Mouse (Mus musculus): ENCODE results near the gene Magi2.

The Magi2 gene

DNA sequence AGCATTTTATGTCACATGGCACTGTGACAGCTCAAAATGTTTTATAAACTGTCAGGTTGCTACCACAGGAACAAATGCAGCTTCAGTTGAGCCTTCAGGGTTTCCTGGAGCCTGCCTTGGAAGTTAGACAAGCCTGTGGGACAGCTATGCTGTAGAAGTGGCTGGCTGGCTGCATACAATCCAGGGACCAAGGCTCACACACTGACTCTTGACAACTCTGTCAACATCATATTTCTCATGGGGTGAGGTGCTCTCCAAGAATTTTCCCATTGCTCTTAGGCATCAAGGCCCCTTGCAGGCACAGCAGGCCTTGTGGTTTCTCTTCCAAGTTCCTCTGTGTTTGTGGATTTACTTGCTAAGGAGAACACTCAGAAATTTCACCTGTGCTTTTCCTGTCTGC lies 1107.7 kb downstream of the Magi2 start:
- DNase-seq (ENCODE audit: low spot score in 2 of 2) = no peak

DNA sequence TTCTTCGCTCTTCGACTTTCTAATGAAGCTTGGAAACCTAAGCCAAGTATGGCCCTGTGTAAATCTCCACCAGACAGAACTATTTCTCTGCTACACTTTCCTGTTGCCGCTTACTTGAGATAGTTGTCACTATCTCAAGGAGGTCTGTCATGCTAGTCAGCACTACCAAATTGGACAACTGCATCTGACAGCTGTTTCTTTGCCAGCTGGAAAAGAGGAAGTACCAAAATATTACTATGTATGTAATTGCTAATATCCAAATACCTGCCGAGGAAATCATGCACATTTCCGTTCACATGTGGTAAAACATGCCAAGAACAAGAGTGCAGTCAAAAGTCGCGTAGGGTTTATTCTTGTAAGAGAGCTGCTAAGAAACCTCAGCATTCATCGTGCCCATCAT lies 1126.1 kb downstream of the Magi2 start:
- DNase-seq (ENCODE audit: low spot score in 2 of 2) = no peak

DNA sequence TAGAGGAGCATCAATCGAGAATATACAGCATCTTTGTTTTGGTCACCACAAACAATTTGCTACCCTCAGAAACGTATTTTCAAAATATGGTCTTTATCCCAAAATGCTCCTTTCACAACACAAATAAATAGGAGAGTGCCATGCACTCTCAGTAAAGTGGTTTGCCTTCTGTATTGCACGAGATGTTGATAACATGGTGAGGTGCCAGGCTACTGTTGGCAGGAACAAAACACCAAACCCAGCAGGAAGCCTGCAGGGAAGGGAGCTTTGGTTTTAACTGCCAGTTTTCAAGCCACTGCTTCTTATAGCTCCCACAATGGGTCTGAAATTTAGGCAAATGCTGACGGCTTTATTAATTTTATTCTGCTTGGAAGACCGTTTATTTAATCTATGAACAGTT lies 1131.6 kb downstream of the Magi2 start:
- DNase-seq (ENCODE audit: low spot score in 2 of 2) = peak in 1 of 2 experiments; percentile 42

DNA sequence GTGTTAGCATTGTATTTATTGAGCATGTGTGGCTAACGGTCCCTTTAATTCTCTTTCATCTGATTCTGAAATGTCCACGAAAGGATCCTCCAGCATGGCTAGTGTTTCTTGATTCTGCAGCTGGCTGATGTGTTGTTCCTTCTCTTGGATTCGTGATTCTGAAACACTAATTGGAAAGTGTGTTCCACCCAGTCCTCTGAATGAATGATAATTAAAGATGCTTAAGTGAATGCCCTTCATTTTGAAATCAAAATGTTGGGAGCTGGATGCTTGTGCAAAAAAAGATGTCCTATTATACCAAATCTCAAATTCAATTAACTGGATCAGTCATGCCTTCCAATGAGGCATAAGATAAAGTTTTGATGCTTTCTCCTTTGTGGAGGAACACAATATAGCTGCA lies 1132.2 kb downstream of the Magi2 start:
- no peak for DNase-seq (ENCODE audit: low spot score in 2 of 2)

DNA sequence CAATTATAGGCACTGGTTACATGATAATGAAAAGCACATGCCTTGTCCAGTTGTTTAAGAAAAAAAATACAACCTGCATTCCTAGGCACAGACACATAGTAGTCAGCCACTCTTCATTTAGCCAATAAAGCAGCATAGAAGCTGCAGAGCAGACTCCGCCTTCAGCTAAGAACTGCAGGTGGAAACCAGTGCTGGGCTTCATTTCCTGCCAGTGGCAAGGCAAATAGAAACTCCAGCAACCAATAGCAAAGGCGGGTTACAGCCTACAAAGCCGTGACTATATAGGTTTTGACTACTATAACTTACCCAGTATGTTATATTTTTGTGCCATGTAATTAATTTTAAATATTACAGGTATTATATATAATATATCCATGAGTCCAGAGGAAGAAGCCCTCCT lies 1135.3 kb downstream of the Magi2 start:
- DNase-seq (ENCODE audit: low spot score in 2 of 2) = no peak

DNA sequence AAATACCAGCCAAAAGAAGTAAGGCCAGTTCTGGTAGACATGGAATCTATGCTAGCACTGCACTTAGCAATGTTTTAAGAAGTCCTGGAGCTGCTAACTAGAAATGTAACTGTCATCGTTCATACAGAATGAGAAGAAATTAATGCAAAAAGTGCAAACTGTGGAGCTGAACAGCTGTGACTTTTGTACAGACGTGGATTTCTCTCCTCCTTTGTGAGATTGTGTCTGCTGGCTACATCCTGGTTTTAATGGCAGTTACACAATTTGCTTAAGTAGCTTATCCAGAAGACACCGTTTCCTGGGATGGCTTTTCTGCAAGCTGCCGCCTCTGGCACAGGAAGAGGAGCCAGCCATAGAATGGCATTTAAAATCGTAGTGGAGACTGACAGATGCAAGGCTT lies 1136.4 kb downstream of the Magi2 start:
- DNase-seq (ENCODE audit: low spot score in 2 of 2) = peak; percentile 38 to 52

DNA sequence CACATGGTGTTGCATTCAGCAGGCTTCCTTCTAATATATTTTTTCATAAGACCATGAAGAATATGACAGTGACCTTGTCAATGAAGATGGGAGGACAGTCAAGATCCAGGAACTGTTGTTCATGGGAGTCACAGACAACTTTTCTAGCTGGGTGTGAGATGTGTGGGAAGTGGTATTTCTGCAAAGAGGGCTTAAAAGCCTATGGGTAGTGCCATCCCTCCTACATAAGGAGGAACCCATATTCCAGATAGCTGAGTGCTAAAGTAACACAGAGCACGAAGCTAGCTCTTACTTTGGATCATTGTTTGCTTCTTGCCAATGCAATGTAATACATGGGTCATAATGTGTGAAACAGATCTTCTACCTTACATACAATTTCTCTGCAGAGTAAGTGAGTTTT lies 1146.8 kb downstream of the Magi2 start:
- no peak for DNase-seq (ENCODE audit: low spot score in 2 of 2)

DNA sequence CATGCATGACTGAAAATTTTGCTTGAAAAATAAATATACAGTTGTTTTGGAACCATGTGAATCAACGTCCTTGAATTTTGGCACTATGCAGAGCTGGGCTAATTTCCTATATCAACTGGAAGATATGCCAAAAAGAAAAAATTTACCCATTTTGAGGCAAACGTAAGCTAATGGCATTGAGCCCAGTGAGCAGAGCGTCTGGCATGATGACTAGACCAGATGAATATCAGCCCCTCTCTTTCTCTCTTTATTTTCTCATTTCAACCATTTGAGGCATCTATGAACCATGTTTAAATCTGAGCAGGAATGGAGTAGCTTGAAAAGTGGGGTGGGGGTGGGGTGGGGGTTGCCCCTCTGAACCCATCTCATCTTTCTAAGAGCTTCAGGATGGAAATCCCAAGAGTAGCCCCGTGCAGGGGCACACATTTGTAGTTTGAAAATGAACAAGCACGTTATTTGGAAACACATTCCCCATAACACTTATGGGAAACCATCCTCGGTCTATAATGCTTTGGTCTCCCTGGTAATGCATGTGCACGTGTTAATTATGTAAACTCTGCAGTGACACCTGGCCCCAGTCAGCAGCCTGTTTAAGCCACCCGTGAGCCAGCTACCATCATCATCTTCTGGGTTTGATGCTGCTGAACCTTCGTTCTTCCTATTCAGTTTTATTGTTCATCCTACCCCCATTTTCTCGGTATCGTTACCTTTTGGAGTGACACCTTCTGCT lies 1151.4 kb downstream of the Magi2 start:
- DNase-seq (ENCODE audit: low spot score in 2 of 2) = no peak

DNA sequence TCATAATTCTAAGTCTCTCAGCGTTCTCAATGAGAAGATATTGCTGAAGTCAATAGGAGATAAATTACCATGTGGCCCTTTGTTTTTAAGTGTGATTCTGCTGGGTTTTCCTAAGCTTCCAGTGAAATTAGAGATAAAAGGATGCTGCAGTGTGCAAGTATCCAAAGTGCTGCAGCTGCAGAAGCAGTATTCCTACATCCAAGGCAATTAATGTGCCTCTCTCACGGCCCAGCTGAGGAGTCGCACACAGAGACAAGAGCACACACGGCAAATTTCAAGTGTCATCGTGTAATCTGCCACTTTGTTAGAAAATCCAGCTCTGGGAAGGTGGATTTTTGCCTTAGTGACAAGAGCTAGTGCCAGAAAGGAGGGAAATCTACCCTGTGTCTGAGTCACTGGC lies 1177.7 kb downstream of the Magi2 start:
- DNase-seq (ENCODE audit: low spot score in 2 of 2) = no peak

DNA sequence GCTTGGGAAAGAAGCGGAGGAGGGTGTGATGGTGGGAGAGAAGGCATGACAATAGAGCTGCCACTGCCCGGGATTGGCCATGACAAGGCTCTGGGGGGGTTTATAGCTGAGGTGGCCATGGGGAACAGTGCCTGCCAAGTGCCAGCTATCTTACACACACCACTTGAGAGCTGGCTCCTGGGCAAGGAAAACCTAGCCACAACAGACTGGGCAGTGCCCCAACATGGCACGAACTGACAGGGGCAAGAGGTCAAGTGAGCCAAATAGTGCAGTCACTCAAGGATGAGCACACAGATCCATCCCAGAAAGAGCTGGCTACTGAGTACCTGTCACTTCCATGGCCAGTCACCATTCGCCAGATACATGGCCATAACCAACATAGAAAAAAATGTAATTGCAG lies 1179.8 kb downstream of the Magi2 start:
- no peak for DNase-seq (ENCODE audit: low spot score in 2 of 2)

DNA sequence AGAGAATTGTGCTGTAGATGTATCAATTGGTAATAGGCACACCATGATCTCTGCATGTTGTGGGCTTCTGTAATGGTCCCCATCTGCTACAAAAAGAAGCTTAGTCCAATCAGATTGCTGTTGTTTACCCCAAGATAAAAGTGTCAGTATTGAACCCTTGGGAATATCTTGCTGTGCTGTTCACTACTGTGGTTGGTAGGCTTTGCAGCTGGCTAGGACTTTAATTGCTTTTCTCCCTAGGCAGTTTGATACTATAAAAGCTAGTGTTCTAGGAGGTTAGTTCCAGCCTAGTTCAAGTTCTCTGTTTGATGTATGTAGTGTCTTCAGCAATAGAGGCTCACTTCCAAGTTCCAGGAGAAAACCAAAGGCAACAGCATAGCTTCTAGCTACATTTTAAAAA lies 1188.5 kb downstream of the Magi2 start:
- DNase-seq (ENCODE audit: low spot score in 2 of 2) = no peak

DNA sequence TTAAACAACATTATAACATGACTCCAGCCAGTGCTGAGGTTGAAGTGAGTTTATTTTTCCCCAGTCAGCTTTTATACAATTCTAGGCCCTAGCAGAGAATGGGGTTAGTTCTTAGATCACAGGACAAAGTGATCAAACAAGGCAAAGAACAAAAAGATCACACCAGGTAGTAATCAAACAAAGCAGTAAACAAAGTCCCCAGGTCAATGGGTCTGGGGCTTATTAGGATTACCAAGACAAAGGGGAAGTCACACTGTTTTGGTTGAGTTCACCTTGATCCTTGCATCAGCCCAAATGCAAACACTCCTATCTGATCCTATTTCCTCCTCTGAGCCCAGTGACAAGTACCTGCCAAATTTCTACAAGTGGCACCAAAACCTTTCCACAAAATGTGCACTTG lies 1190.5 kb downstream of the Magi2 start:
- no peak for DNase-seq (ENCODE audit: low spot score in 2 of 2)

DNA sequence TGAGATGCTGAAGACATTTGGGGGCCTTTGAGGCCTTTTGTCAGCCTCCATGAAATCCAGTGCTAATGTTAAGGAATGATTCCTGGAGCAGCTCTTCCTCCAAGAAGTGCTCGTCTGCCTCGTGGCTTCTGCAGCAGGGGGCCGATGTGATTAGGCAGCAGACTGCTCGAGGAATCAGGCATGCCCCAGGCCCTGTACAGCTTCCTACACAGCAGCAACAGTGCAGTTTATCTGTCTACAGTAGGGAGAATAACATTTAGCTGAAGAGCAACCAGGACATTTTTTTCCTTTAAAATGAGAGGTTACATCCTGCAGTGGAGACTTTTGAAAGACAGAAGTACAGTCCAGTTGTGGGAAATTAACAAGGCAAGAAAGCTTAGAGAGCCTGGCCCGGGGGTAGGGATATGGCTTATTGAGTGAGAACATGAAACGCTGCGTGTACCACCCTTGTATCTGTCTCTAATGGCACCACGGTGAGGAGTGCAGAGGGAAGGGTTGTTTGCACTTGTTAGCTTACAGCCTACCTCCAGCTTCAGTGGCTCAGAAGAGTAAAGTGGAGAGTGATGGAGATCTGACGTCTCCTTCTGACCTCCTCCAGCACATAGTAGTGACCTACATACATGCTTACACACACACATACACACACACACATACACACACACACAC lies 1205.4 kb downstream of the Magi2 start:
- no peak for DNase-seq (ENCODE audit: low spot score in 2 of 2)

DNA sequence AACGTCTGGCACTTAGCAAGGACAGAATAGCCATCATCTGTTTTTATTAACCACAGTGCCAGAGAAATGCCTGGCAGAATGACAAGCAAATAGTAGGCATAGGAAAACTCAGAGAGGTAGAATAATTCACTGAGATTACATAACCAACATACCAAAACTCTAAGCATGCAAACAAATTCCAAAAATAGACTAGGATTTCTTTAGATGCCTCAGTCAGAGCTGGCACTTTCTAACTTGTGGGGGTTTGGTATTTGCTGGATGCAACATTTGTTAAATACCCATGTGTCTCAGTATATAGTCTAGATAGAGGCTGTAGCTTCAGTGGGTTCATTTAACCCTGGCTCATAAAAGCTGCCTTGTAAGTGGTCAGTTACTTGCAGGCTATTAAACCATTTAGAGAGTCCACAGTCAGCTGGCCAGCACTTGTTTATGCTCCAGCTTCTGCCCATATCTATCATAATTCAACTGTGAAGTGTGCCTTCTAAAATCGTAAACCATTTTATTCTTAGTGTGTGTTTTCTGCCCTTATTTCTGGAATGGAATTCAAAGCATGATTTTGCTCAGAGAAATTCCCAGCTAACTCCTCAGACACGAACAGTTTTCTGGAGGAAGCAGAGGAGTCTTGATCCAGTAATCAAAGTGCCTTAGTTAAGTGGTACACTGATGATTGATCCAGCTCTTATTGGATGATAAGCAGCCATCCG lies 1219.8 kb downstream of the Magi2 start:
- DNase-seq (ENCODE audit: low spot score in 2 of 2) = peak in 1 of 2 experiments; percentile 48

DNA sequence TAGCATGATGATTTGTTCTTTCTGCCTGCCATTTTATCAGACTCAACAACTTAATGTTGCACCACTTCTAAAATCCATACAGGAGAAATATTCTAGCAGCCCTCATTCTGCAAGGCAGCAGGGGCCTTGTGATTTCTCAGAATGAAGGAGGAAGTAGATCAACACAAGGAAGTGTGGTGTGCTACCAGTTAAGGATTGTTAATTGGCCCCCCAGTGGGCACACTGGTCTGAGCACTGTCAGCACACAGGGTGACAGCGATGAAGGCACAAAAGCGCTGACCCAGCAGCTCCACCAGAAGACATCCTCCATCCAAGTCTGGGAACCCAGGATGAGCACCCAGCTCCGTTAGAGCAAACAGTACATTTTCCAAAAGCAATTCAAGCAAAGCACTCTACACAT lies 1229.3 kb downstream of the Magi2 start:
- DNase-seq (ENCODE audit: low spot score in 2 of 2) = peak in 1 of 2 experiments; percentile 26

DNA sequence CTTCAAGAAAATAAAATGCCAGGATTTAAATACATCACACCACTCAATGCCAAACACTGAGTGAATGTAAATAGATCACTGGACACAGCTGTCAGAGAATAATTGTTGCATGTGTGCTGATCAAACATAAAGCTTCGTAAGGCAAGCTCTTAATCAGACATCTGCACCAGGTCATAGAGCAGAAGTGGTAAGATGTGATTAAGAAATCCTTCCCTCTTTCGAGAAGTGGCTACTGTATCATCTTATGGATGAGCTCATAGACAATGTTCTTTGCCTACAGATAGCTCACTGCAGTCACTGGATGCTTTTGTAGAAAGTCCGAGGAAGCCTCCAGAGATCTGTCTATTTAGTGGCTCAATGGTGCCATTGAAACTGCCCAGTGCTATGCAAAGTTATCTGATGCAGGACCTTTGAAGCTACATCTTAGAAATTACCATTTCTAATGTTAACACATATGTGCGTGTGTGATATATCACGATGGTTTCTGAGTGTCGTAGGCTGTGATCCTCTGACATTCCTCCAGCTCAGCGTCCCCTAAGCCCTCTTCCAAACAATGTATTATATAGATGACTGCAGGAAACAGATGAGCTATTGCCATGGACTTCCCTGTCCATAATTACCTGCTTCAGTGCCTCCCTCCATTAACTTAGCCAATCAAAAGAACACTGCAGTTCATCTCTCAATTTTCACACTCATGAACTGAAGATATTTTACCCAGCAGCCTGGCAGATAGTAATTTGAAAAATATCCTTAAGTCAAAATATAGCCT lies 1231.1 kb downstream of the Magi2 start:
- DNase-seq (ENCODE audit: low spot score in 2 of 2) = no peak

DNA sequence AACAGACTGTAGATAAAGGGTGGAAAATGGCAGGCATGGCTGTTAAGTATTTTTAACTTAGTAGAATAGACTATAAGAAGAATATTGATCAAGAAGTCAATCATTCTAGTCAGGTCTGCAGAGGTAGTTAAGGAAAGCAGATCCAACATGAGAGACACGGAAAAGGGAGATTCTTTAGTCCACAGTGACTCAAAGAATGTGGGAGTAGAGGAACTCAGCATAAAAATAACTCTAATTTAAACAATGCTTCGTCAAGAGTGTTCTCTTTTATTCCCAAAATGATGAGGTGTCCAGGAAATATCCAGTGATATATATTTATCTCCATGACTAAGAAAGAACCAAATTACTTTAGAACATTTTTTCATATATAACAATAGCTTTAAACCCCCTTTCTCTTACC lies 1234.9 kb downstream of the Magi2 start:
- no peak for DNase-seq (ENCODE audit: low spot score in 2 of 2)

DNA sequence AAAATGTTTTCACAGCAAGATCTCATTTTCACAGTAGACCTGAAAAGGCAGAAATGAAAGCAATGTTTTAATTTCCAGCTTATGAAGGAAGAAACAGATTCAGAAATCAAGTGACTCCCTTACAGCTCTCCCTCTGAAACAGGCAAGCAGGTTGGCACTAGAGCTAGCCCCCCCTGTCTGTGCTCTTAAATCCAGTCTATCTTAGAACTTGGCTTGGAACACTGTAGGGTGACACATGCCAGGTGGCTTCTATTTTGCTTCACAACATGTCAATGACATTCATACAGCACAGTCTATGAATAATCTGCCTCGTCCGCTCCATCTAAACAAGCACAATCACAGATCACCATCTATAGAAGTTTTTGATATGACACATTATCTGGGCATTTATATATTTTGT lies 1235.5 kb downstream of the Magi2 start:
- peak; percentile 38 to 74 for DNase-seq (ENCODE audit: low spot score in 2 of 2)

DNA sequence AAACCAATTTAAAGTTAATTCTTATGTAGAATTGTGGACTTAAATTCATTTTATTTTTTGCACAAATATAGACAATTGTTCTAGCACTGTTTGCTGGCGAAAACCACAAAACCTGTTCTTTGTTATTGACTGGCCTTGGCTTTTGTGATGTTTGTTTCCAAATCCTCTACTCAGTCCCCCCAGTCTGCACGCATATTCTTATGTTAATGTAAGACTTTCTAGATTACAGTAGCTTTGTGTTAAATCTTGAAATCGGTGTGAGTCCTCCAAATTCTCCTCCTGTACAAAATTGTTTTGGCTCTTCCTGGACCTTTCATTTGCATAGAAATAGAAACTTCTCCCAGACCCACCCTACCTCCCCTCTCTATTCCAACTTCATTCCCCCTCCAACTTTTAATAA lies 1242.9 kb downstream of the Magi2 start:
- no peak for DNase-seq (ENCODE audit: low spot score in 2 of 2)

DNA sequence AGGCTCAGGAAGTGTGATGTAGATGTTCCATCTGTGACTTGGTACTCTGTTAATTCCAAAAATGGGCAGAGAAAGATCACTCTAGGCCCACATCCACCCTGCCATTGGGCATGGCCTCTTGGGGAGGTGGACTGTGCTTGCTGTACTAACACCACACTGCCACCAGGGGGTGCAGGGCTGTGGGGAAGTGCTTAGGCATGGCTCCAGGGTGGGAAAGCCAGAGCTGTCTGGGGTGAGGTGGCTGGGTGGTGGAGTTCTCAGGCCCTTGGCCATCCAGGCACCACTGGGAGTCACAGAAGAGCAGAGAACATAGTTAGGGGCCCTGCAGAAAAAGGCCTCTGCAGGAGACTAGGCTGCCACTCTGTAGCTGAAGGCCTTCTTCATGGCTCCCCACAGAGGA lies 1243.6 kb downstream of the Magi2 start:
- DNase-seq (ENCODE audit: low spot score in 2 of 2) = no peak

DNA sequence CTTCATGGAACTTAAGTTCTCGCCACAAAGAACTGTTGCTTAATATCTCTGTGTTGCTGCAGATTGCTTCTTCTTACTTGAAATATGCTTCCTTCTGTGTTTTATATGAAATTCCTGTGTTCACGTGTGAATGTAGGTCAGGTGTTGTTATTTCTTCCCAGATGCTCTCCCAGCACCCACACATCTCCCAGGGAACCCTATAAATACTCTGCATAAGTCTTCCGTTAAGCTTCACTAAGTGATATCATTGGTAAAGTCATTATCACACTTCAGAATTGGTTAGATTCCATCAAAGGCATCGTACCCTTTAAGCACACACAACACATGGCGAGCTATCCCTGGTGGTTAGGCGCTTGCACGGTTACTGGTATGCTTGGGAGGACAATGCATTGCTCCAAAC lies 1257.7 kb downstream of the Magi2 start:
- DNase-seq (ENCODE audit: low spot score in 2 of 2) = no peak

DNA sequence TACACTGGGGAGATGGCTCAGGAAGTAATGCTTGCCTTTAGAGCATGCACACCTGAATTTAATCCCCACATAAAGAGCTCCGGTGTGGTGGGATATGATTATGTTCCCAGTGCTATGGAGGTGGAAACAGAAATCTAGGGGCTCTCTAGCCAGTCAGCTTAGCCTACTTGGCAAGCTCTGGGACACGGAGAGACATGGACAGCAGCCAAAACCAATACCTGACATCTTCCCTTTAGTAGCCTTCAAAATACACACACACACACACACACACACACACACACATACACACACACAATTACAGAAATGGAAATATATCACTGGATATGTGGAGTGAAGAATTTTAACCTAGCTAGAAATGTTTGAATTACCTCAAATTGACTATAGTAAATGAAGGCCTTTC lies 1265.1 kb downstream of the Magi2 start:
- DNase-seq (ENCODE audit: low spot score in 2 of 2) = no peak
